Mouse (Mus musculus): ENCODE data around the gene Sox30.
A peak's percentile ranks its signal among the peaks of the same experiment; 100 is the strongest.

DNA sequence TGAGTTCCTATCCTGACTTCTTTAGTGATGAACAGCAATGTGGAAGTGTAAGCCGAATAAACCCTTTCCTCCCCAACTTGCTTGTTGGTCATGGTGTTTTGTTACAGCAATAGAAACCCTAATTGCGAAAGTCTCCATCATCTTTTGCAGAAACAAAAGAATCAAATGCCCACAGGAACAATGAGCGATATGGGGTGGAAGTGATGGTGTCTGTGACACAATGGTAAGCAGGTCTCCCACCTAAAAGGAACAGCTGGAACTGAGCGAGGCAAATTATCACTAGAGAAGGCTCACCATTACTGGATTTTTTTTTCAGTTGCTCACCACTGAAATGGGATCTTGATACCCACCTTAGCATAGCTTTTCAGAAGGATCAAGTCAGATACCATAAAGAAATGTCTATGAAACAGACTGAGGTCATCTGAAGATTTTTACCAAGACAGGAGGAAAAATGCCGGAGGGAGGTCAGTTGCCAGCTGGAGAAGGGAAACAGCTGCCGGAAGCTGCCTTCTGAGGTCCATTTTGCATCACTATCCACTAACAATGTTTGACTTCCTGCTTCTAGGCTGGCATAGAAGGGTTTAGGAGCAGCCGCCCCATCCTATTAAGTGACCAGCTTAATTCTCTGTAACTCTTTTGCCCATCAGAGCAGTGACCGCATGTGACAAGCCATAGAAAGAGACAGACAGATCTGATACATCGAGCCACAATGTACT is 60.9 kb downstream of the Sox30 start:
- TF ChIP-seq CTCF (conservative IDR thresholded peaks at IDR 0.05; ENCODE audit: low read length) = no peak
- TF ChIP-seq POU5F1 (IDR thresholded peaks at IDR 0.05; ENCODE audit: borderline replicate concordance, low read length) = no peak
- TF ChIP-seq NANOG (IDR thresholded peaks at IDR 0.05; ENCODE audit: borderline replicate concordance, low read length) = peak; percentile 64; the same call in 1 of the 2 replicates

All from E14TG2a.4 (cell line).